Mouse (Mus musculus) forebrain, embryonic 13.5 days (tissue): Measurements from ENCODE around the gene Foxp1. TPM values are rescaled to one million over a fixed set of nuclear protein-coding genes. Genes with fewer than 3 reads are reported as not detected.

ENCODE experiments used
- ATAC-seq: fragments of 200-750 bp; cut with Nextera tagmentation; 2 replicates; pipeline ENCODE4 v1.8.0; 2017
- H3K27ac ChIP-seq: fragments of 300-500 bp; sonication (generic); 2 replicates; pipeline ENCODE4 v1.5.1; 2015; ENCODE audit warnings: inconsistent platforms, mild to moderate bottlenecking, moderate library complexity
- H3K27me3 ChIP-seq: fragments of 300-500 bp; sonication (generic); 2 replicates; pipeline ENCODE4 v1.6.1; 2015; ENCODE audit warnings: mild to moderate bottlenecking, inconsistent platforms
- H3K36me3 ChIP-seq: fragments of 300-500 bp; sonication (generic); 2 replicates; pipeline ENCODE4 v1.6.1; 2015; ENCODE audit warnings: mild to moderate bottlenecking, inconsistent platforms; ENCODE audit not compliant: poor library complexity, severe bottlenecking
- H3K4me1 ChIP-seq: fragments of 300-500 bp; sonication (generic); 2 replicates; pipeline ENCODE4 v1.6.1; 2015; ENCODE audit warnings: inconsistent platforms
- H3K4me2 ChIP-seq: fragments of 300-500 bp; sonication (generic); 2 replicates; pipeline ENCODE4 v1.6.1; 2015; ENCODE audit warnings: inconsistent platforms, mild to moderate bottlenecking, moderate library complexity
- H3K4me3 ChIP-seq: fragments of 300-500 bp; sonication (generic); 2 replicates; pipeline ENCODE4 v1.5.1; 2015; ENCODE audit warnings: mild to moderate bottlenecking, inconsistent platforms
- H3K9ac ChIP-seq: fragments of 300-500 bp; sonication (generic); 2 replicates; pipeline ENCODE4 v1.6.1; 2015; ENCODE audit warnings: mild to moderate bottlenecking, inconsistent platforms
- H3K9me3 ChIP-seq: fragments of 300-500 bp; sonication (generic); replicated peaks from 2 replicates; pipeline ENCODE4 v1.6.1; 2016; ENCODE audit warnings: inconsistent platforms
- WGBS: fragments of 180-500 bp; shearing (Covaris S2); methylation state at CpG from one replicate; pipeline ENCODE4 v1.1.7; 2015; 5-methylcytosine and 5-hydroxymethylcytosine counted together
- polyA plus RNA-seq: library from polyadenylated mRNA; unstranded; fragments of >200 nt; fragmentation: Nextera tagmentation; extraction: Ambion mirVana; gene quantifications from 2 replicates; pipeline ENCODE4 v1.2.1, GENCODE M21; 2015

Foxp1 gene
- polyA plus RNA-seq, 1 experiment from 2014 or later = 51.3 TPM

DNA sequence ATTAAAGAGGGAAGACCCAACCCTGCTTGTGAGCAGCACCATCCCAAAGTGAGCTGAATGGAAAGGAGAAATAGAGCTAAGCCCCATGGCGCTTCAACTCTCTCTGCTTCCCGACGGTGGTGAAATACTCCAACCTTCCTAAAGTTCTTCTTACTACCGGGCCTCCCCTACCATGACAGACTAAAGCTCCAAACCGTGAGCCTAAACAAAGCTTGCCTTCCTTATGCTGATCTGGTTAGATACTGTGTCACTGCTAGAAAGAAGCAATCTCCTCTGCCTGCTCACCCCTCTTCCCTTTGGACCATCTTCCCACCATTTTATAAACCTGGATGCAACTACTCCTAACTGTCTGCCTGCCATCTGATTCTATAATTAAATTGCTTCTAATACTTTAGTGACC, 338.5 kb downstream of the Foxp1 start:
- no peak for ATAC-seq
- no peak overlapping the region for H3K4me3 ChIP-seq
- no peaks in the 10 kb centered on the region for H3K9me3 ChIP-seq
- WGBS = 81% methylated on average over 5 of the region's 5 CpGs
- no peak overlapping the region for H3K27ac ChIP-seq
- no peaks in the 10 kb centered on the region for H3K27me3 ChIP-seq
- peaks cover 25% of the 10 kb centered on the region for H3K4me1 ChIP-seq
- no peak overlapping the region for H3K9ac ChIP-seq
- no peak overlapping the region for H3K4me2 ChIP-seq
- H3K36me3 ChIP-seq = no peaks in the 10 kb centered on the region

GRCm38 (mm10) chr6:99182777-99183176, 339.7 kb downstream of the Foxp1 start:
- Histone ChIP-seq H3K27ac (no peak overlapping the region), H3K4me1 (peaks cover 13% of the 10 kb centered on the region), H3K36me3 (no peaks in the 10 kb centered on the region), H3K4me3 (no peak overlapping the region), H3K9me3 (no peaks in the 10 kb centered on the region), H3K4me2 (no peak overlapping the region), H3K27me3 (no peaks in the 10 kb centered on the region), H3K9ac (no peak overlapping the region)
- no peak for ATAC-seq
- 91% methylated on average over 4 of the region's 4 CpGs for WGBS

GRCm38 (mm10) chr6:99176216-99176615, 346.3 kb downstream of the Foxp1 start:
- H3K4me1 ChIP-seq = peaks cover 9% of the 10 kb centered on the region
- 91% methylated on average over 3 of the region's 3 CpGs for WGBS
- H3K36me3 ChIP-seq = no peaks in the 10 kb centered on the region
- no peaks in the 10 kb centered on the region for H3K27me3 ChIP-seq
- H3K9me3 ChIP-seq = no peaks in the 10 kb centered on the region
- no peak overlapping the region for H3K27ac ChIP-seq
- no peak overlapping the region for H3K4me2 ChIP-seq
- H3K9ac ChIP-seq = no peak overlapping the region
- ATAC-seq = no peak
- H3K4me3 ChIP-seq = no peak overlapping the region

- no peak overlapping the region for H3K4me3 ChIP-seq
- peaks cover 9% of the 10 kb centered on the region for H3K4me1 ChIP-seq
- no peaks in the 10 kb centered on the region for H3K9me3 ChIP-seq
- no peak overlapping the region for H3K9ac ChIP-seq
- no peaks in the 10 kb centered on the region for H3K27me3 ChIP-seq
- no peak overlapping the region for H3K4me2 ChIP-seq
- H3K27ac ChIP-seq = no peak overlapping the region
- no peaks in the 10 kb centered on the region for H3K36me3 ChIP-seq
- 70% methylated on average over 5 of the region's 5 CpGs for WGBS
- no peak for ATAC-seq
These were observed 347.1 kb downstream of the Foxp1 start for GRCm38 (mm10) chr6:99175377-99175776.

- no peak overlapping the region for H3K9ac ChIP-seq
- no peaks in the 10 kb centered on the region for H3K36me3 ChIP-seq
- H3K27ac ChIP-seq = no peak overlapping the region
- peaks cover 15% of the 10 kb centered on the region for H3K4me1 ChIP-seq
- H3K4me3 ChIP-seq = no peak overlapping the region
- 86% methylated on average over 2 of the region's 2 CpGs for WGBS
- ATAC-seq = no peak
- no peak overlapping the region for H3K4me2 ChIP-seq
- no peaks in the 10 kb centered on the region for H3K9me3 ChIP-seq
- H3K27me3 ChIP-seq = no peaks in the 10 kb centered on the region
These were observed 348.7 kb downstream of the Foxp1 start for GRCm38 (mm10) chr6:99173902-99174210.

GRCm38 (mm10) chr6:99173066-99173901, 349.2 kb downstream of the Foxp1 start:
- Histone ChIP-seq H3K9me3 (no peaks in the 10 kb centered on the region), H3K4me2 (no peak overlapping the region), H3K27ac (no peak overlapping the region), H3K27me3 (no peaks in the 10 kb centered on the region), H3K4me3 (no peak overlapping the region), H3K4me1 (peaks cover 15% of the 10 kb centered on the region), H3K9ac (no peak overlapping the region), H3K36me3 (no peaks in the 10 kb centered on the region)
- WGBS = 82% methylated on average over 14 of the region's 14 CpGs
- ATAC-seq = no peak

DNA sequence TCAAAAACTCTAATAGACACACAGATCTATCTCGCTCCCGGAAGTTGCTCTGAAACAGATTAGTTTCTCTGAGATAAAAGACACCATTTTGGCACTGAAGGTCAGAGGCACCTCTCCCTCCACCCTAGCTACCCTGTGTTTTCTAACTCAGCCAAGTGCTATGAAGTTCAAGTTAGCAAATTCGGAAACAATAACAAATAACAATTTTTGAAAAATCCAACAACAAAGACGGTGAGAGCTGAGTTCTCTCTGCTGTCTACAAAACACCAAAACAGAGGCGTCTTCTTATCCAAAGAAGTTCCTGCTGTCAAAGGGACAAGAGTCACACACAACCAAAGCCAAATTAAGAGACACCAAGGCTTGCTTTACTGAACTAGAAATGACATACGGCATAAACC, 349.9 kb downstream of the Foxp1 start:
- peaks cover 18% of the 10 kb centered on the region for H3K4me1 ChIP-seq
- H3K27ac ChIP-seq = no peak overlapping the region
- H3K9ac ChIP-seq = no peak overlapping the region
- WGBS = 90% methylated on average over 6 of the region's 6 CpGs
- H3K4me2 ChIP-seq = no peak overlapping the region
- ATAC-seq = no peak
- H3K27me3 ChIP-seq = no peaks in the 10 kb centered on the region
- no peaks in the 10 kb centered on the region for H3K9me3 ChIP-seq
- H3K4me3 ChIP-seq = no peak overlapping the region
- no peaks in the 10 kb centered on the region for H3K36me3 ChIP-seq

- no peak overlapping the region for H3K4me2 ChIP-seq
- H3K27me3 ChIP-seq = no peaks in the 10 kb centered on the region
- H3K27ac ChIP-seq = no peak overlapping the region
- no peak for ATAC-seq
- H3K4me3 ChIP-seq = no peak overlapping the region
- H3K9ac ChIP-seq = no peak overlapping the region
- 72% methylated on average over 8 of the region's 8 CpGs for WGBS
- no peaks in the 10 kb centered on the region for H3K9me3 ChIP-seq
- peaks cover 18% of the 10 kb centered on the region for H3K4me1 ChIP-seq
- no peaks in the 10 kb centered on the region for H3K36me3 ChIP-seq
These were observed 350.5 kb downstream of the Foxp1 start for GRCm38 (mm10) chr6:99171901-99172588.

- Histone ChIP-seq H3K27ac (no peak overlapping the region), H3K4me2 (no peak overlapping the region), H3K36me3 (no peaks in the 10 kb centered on the region), H3K4me3 (no peak overlapping the region), H3K9me3 (no peaks in the 10 kb centered on the region), H3K27me3 (no peaks in the 10 kb centered on the region), H3K4me1 (peaks cover 18% of the 10 kb centered on the region), H3K9ac (no peak overlapping the region)
- ATAC-seq = no peak
- whole genome bisulfite sequencing = 86% methylated on average over 6 of the region's 6 CpGs
These were observed 351.2 kb downstream of the Foxp1 start for GRCm38 (mm10) chr6:99171281-99171825.

GRCm38 (mm10) chr6:99168727-99169126, 353.8 kb downstream of the Foxp1 start:
- 88% methylated on average over 2 of the region's 2 CpGs for WGBS
- Histone ChIP-seq H3K36me3 (no peaks in the 10 kb centered on the region), H3K9ac (no peak overlapping the region), H3K4me2 (no peak overlapping the region), H3K4me1 (peaks cover 18% of the 10 kb centered on the region), H3K9me3 (no peaks in the 10 kb centered on the region), H3K27me3 (no peaks in the 10 kb centered on the region), H3K4me3 (no peak overlapping the region), H3K27ac (no peak overlapping the region)
- no peak for ATAC-seq

GRCm38 (mm10) chr6:99167001-99167400, 355.5 kb downstream of the Foxp1 start:
- H3K9ac ChIP-seq = no peak overlapping the region
- H3K36me3 ChIP-seq = no peaks in the 10 kb centered on the region
- peaks cover 15% of the 10 kb centered on the region for H3K4me1 ChIP-seq
- no peak for ATAC-seq
- no peaks in the 10 kb centered on the region for H3K27me3 ChIP-seq
- no peak overlapping the region for H3K4me2 ChIP-seq
- H3K9me3 ChIP-seq = no peaks in the 10 kb centered on the region
- 59% methylated on average over 8 of the region's 8 CpGs for WGBS
- H3K4me3 ChIP-seq = no peak overlapping the region
- no peak overlapping the region for H3K27ac ChIP-seq

DNA sequence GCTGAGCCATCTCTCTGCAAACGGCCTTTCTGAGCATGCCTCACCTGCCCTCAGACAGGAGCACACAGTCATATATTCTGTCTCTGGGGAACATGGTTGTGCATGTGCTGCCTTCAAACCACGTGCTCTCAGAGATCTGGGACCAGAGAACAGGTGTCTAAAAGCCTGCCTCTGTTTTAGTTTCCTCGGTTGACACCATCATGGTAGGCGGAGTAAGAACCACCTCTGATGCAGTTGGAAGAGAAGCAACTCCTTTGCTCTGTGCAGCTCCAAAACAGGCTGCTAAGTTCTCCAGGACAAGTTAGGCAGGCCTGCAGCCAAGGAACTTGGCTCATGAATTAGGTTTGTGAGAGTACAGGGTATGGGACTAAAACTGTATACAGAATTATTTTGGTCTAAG, 356.4 kb downstream of the Foxp1 start:
- no peak for ATAC-seq
- WGBS = 95% methylated on average over 4 of the region's 4 CpGs
- H3K36me3 ChIP-seq = no peaks in the 10 kb centered on the region
- no peak overlapping the region for H3K9ac ChIP-seq
- no peak overlapping the region for H3K4me2 ChIP-seq
- H3K9me3 ChIP-seq = no peaks in the 10 kb centered on the region
- no peaks in the 10 kb centered on the region for H3K27me3 ChIP-seq
- no peak overlapping the region for H3K4me3 ChIP-seq
- H3K27ac ChIP-seq = no peak overlapping the region
- H3K4me1 ChIP-seq = peaks cover 10% of the 10 kb centered on the region
